In genomic region chr1:38791016-38791810, GRCm38 (mm10) we compare ENCODE assay signal across 30 mouse cellular contexts. TPM values are rescaled to one million over a fixed set of nuclear protein-coding genes. Genes with fewer than 3 reads are reported as not detected.
DNase-seq lines count a peak whose midpoint lies in the region; ATAC-seq lines count a peak whose summit lies in the region.
"Had no signal": no experiment of that assay in that cellular context is flagged by ENCODE, and none has a peak within 500 bp of the region (broad histone marks: within the 10 kb centered on the region; RNA-seq: fewer than 3 reads in every experiment).

No protein-coding gene starts in this region.

- H3K36me3 ChIP-seq in hindbrain, embryonic 12.5 days: no peaks in the 10 kb centered on the region
- peaks cover 9% of the 10 kb centered on the region for H3K36me3 ChIP-seq in hindbrain, embryonic 16.5 days (ENCODE audit: control insufficient read depth, insufficient read depth, low read length)
- H3K36me3 ChIP-seq: embryonic facial prominence, embryonic 10.5 days; embryonic facial prominence, embryonic 15.5 days; forebrain, embryonic 12.5 days; limb, embryonic 10.5 days; limb, embryonic 15.5 days; liver, embryonic 13.5 days had no signal

- H3K27me3 ChIP-seq in hindbrain, embryonic 12.5 days: no peaks in the 10 kb centered on the region
- H3K27me3 ChIP-seq in hindbrain, embryonic 16.5 days (replicated peaks; ENCODE audit: control insufficient read depth, insufficient read depth, low read length): no peaks in the 10 kb centered on the region
- H3K27me3 ChIP-seq: embryonic facial prominence, embryonic 15.5 days; forebrain, embryonic 12.5 days; limb, embryonic 15.5 days; neural tube, embryonic 13.5 days had no signal

- no peak overlapping the region for H3K9ac ChIP-seq in hindbrain, embryonic 12.5 days
- no peak overlapping the region for H3K9ac ChIP-seq in hindbrain, embryonic 16.5 days (ENCODE audit: low read depth, low read length)
- H3K9ac ChIP-seq: embryonic facial prominence, embryonic 15.5 days; forebrain, embryonic 12.5 days; forebrain, postnatal 0 days; limb, embryonic 15.5 days; liver, embryonic 13.5 days; neural tube, embryonic 13.5 days had no signal

- H3K4me2 ChIP-seq in hindbrain, embryonic 12.5 days (replicated peaks): no peak overlapping the region
- H3K4me2 ChIP-seq in hindbrain, embryonic 16.5 days (ENCODE audit: low read length): no peak overlapping the region
- H3K4me2 ChIP-seq: embryonic facial prominence, embryonic 15.5 days; forebrain, embryonic 12.5 days; limb, embryonic 15.5 days; liver, embryonic 13.5 days; neural tube, embryonic 13.5 days had no signal

- no peak overlapping the region for H3K4me3 ChIP-seq in hindbrain, embryonic 12.5 days
- H3K4me3 ChIP-seq in hindbrain, embryonic 16.5 days (ENCODE audit: low read length): no peak overlapping the region
- H3K4me3 ChIP-seq: embryonic facial prominence, embryonic 10.5 days; embryonic facial prominence, embryonic 15.5 days; forebrain, embryonic 12.5 days; limb, embryonic 10.5 days; limb, embryonic 15.5 days; liver, embryonic 13.5 days; neural tube, embryonic 13.5 days had no signal

- ATAC-seq in hindbrain, embryonic 12.5 days (ENCODE audit: low FRiP score): no peak
- ATAC-seq in hindbrain, embryonic 16.5 days: no peak
- ATAC-seq: forebrain, postnatal 0 days; intestine, postnatal 0 days; lung, postnatal 0 days had no signal

- peak; percentile 34 to 68 for DNase-seq in adrenal gland, adult (ENCODE audit: inconsistent age in 2 of 2, low spot score in 1 of 2)
- no peak for DNase-seq in adrenal gland, postnatal 10 days
- peak; percentile 43 to 50 for DNase-seq in cerebellum, postnatal 10 days
- no peak for DNase-seq in cerebellum, adult 9-10 months
- DNase-seq in Muller cell, postnatal 12 days (ENCODE audit: inconsistent ontology term): peak; percentile 69
- DNase-seq in gastrocnemius, postnatal 4 days (ENCODE audit: low spot score in 2 of 2): no peak
- DNase-seq: cerebellum, postnatal 25 days; forebrain, postnatal 0 days; heart, postnatal 14 days; kidney, adult 9 months; kidney, postnatal 10 days; layer of hippocampus, adult 9-11 months; liver, embryonic 13.5 days; lung, adult 18-20 months; lung, postnatal 4 days; right cerebral cortex, postnatal 4 days; thymus, adult 2 months; thymus, postnatal 36 days had no signal

- peaks cover 19% of the 10 kb centered on the region for H3K4me1 ChIP-seq in hindbrain, embryonic 12.5 days
- H3K4me1 ChIP-seq in hindbrain, embryonic 16.5 days (ENCODE audit: control insufficient read depth, insufficient read depth, low read depth, low read length): no peaks in the 10 kb centered on the region
- H3K4me1 ChIP-seq: liver, embryonic 13.5 days had no signal

- WGBS in hindbrain, embryonic 12.5 days: 81% methylated on average over 9 of the region's 9 CpGs
- WGBS in hindbrain, embryonic 16.5 days: 79% methylated on average over 9 of the region's 9 CpGs

- 0 out of 2 replicates have a peak overlapping the region, but pooled peaks have one; percentile 72 for H3K27ac ChIP-seq in hindbrain, embryonic 12.5 days
- H3K27ac ChIP-seq in hindbrain, embryonic 16.5 days (ENCODE audit: low read depth, low read length): no peak overlapping the region
- H3K27ac ChIP-seq: embryonic facial prominence, embryonic 10.5 days; embryonic facial prominence, embryonic 15.5 days; forebrain, embryonic 12.5 days; limb, embryonic 10.5 days; limb, embryonic 15.5 days; liver, embryonic 13.5 days had no signal

- no peaks in the 10 kb centered on the region for H3K9me3 ChIP-seq in hindbrain, embryonic 12.5 days (replicated peaks)
- H3K9me3 ChIP-seq in hindbrain, embryonic 16.5 days (ENCODE audit: control insufficient read depth, low read length): no peaks in the 10 kb centered on the region
- H3K9me3 ChIP-seq: embryonic facial prominence, embryonic 10.5 days; embryonic facial prominence, embryonic 15.5 days; forebrain, embryonic 12.5 days; limb, embryonic 10.5 days; limb, embryonic 15.5 days; liver, embryonic 13.5 days; megakaryocyte, embryonic 14.5 days; neural tube, embryonic 13.5 days had no signal

RNA-seq across cellular contexts. Expression of gene Lonrf2, which starts 45.3 kb away (rescaled TPM):
- total RNA-seq in adrenal gland, postnatal 10 days (2021): 1 to 10 TPM; 4.3 to 6.7 TPM
- polyA plus RNA-seq in hindbrain, embryonic 12.5 days (2016; fragmentation: Nextera tagmentation; extraction: Ambion mirVana): 7.6 and 8.2 TPM in 2 replicates
- polyA plus RNA-seq in hindbrain, embryonic 16.5 days (2015; fragmentation: Nextera tagmentation; extraction: Ambion mirVana): 18.4 and 23.0 TPM in 2 replicates
- total RNA-seq in gastrocnemius, postnatal 4 days (2021): 1 to 10 TPM; 3.0 to 3.7 TPM
- total RNA-seq: MEL had no signal

Comparison
In these comparisons a context has a peak if more than half of its experiments do, and no peak if none do; other contexts are left out.
1. DNase-seq: peak in adrenal gland, adult (2 of 2), cerebellum, postnatal 10 days (2 of 2) and Muller cell, postnatal 12 days (single experiment); none in adrenal gland, postnatal 10 days (single experiment), cerebellum, adult 9-10 months (single experiment) and gastrocnemius, postnatal 4 days (0 of 2).